Comparison of ENCODE assay signal across 1 mouse cellular context in the genomic region with DNA sequence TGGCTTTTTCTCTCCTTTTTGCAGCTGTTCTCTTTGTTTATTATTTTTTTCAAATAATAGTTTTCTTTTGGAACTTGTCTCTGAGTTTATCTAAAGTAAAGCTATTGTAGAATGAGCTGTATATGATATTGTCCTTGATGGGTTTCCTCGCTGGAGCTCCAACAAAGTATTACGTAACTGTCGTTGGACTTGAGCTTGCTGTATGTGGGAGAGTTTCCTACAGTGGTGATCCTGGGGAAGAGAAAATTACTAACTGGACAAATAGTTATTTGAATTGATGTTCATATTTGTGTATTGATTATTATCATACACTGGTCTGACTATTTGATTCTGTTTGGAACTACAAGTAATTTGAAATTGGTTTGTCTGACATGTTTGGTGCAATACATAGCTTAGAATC.
TF ChIP-seq lines count a peak whose summit lies in the region.

No protein-coding gene starts in this region.

TF ChIP-seq in CH12.LX, 34 proteins besides CTCF, POLR2A, EP300 and RAD21 (continued from another document):
- TF ChIP-seq ZKSCAN1 (IDR thresholded peaks at IDR 0.05; ENCODE audit: borderline replicate concordance, low read depth, low read length): no peak
- TF ChIP-seq POLR2AphosphoS2 (IDR thresholded peaks at IDR 0.05; ENCODE audit: low read depth, low read length): no peak
- TF ChIP-seq IRF4 (IDR thresholded peaks at IDR 0.05; ENCODE audit: low read depth, low read length): no peak
- no peak for TF ChIP-seq SMC3 (IDR thresholded peaks at IDR 0.05; ENCODE audit: low read depth, low read length)
- no peak for TF ChIP-seq ZC3H11A (IDR thresholded peaks at IDR 0.05; ENCODE audit: low read depth, low read length)
- no peak for TF ChIP-seq CHD2 (IDR thresholded peaks at IDR 0.05; ENCODE audit: low read length)
- no peak for TF ChIP-seq MAX (IDR thresholded peaks at IDR 0.05; ENCODE audit: low read length)
- no peak for TF ChIP-seq NRF1 (IDR thresholded peaks at IDR 0.05; ENCODE audit: low read depth, low read length)
